Mouse (Mus musculus): ENCODE data around the gene 1700020N01Rik. TPM values are rescaled to one million over a fixed set of nuclear protein-coding genes. Genes with fewer than 3 reads are reported as not detected.
A peak's percentile ranks its signal among the peaks of the same experiment; 100 is the strongest.

1700020N01Rik gene
- total RNA-seq, 2 experiments from 2014 or later: not detected

DNA sequence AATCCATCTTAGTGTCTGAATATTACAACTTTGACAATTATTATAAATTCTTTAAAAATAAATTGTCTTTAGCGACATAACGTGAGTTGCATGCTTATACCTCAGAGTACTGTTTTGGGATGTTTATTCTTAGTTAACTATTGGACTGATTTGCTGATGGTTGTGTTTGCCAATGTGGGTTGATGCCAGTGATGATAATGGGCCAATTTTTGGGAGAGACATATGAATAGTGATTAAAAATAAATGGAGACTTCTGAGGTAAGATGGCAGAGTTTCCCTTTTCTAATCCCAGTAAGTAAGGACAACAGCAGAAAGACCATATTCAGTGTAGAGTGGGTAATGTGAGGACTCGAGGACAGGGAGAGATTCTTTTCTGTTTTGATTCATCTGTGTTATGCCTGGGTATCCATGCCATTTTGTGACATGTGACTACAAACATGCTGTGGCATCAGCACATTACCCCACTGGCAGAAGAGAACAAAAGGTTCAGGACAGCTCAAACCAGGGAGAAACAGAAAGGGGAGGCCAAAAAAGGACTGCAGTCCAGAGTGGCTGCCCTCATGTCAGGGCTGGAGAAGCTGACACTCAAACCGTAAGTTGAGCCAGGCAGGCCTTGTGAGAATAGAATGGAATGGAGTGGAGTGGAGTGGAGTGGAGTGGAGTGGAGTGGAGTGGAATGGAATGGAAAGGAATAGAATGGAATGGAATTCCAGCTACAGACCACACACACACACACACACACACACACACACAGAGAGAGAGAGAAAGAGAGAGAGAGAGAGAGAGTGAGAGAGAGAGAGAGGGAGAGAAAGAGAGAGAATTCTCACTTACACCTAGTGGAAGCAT is 4.7 kb upstream of the 1700020N01Rik start:
- no peak for DNase-seq (ENCODE audit: low spot score in 2 of 2)
- intact Hi-C loops (cut with DNase I): no loop called here

DNA sequence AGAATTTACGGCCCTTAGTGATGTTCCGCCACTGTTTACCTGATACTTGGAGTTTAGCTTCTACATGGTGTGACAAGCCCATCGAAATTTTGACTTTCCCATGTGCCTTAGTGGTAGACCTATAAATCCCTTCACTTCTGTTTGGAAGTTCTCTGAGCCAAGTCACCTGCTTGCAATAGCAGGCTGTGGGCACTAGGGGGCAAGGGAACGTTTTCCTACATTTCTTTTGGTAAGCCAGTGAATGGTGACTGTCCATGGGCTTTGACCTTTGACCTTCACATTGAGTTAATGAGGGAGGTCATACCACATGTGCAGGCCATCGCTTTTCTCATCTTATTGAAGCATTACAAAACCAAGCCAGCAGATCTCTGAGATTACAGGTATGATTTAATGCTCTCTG is 8.0 kb downstream of the 1700020N01Rik start:
- peak; percentile 45 to 66 for DNase-seq (ENCODE audit: low spot score in 2 of 2)
- intact Hi-C loops (cut with DNase I): loop anchor here (5.0 kb wide), 3 partner anchors 134 to 391 kb away; partner anchors contain the start of gene Sgk1

DNA sequence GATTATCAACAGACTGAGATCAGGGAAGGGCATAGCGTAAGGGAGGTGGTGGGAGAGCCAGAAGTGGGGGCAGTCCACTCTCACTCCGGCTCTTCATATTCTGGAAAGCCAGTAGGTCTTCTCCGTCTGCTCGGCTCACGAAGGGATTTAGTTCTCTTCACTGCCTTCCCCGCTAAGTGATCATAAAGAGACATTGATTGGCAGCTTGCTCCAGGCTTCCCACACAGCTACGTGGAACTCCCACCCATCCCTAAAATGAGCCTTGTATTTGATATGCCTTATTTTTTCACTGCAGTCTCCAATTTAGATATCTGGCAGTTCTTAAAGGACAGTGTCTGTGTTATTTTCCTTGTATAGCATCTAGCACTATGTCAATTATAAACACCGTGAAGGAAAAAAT is 11.5 kb downstream of the 1700020N01Rik start:
- DNase-seq (ENCODE audit: low spot score in 2 of 2): no peak
- intact Hi-C loops (cut with DNase I): loop anchor here (5.0 kb wide), 3 partner anchors 137 to 388 kb away; partner anchors contain the start of gene Sgk1

DNA sequence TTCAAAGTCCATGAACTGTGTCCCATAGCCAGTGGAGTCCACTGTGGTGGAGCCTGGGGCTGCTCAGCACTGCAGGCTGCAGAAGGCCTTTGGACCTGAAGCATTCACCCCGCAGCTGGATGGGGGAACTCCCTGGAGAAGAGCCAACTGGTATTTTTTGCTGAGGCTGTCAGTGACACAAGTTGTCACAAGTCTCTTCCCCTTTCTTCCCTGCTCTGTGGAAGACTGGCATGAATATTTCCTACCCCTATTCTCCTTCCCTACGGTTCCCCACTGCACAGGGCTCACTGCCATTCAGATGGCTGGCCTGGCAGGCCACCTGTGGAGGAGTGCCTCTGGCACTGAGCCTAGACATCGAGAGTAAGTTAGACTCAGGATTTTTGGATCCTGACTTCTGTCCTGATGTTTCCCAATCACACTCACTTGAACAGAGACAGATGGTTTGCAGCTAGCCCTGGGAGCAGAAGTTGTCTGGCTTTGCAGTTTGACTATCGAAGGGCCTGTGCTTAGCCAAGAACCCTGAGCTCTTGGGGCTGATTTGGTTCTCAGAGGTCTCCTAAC is 12.1 kb downstream of the 1700020N01Rik start:
- peak; percentile 58 to 70 for DNase-seq (ENCODE audit: low spot score in 2 of 2)
- intact Hi-C loops (cut with DNase I): no loop called here

DNA sequence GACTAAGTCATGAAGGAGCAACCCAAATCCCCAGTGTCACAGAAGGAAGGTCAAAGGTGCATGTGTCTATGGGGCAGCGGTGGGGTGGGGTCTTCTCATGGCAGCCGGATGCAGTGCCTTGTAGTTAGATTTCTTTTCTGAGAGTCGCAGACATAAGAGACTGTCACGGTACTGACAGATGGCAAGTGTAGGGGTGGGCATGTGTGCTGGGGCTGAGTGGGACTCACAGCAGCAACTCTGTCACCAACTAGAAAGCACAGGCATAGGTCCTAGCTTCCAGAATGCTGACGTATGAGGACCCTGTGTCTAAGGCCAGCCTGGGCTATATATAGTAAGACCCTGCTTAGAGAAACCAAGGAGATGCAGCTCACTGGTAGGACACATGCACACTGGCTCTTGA is 12.7 kb downstream of the 1700020N01Rik start:
- DNase-seq (ENCODE audit: low spot score in 2 of 2): peak; percentile 58 to 79
- intact Hi-C loops (cut with DNase I): no loop called here

DNA sequence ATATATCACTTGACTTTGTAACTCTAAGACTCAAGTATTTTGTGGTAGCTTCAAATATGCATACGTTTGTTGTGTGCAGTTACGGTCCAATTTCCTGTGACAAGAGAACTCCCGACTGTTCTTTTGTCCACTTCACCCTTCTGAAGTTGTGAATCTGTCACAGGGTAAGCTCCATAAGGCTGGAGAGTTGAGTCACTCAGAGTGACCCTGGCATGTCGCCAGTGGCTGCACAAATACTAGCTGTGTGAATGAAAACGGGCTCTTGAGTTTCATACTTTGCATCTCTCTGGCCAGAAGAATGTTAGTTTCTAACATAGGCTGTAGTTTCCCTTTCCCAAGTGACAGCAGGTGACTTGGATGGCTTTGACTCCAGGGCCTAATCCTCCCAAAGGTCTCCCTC is 14.0 kb downstream of the 1700020N01Rik start:
- intact Hi-C loops (cut with DNase I): no loop called here
- DNase-seq (ENCODE audit: low spot score in 2 of 2): no peak

DNA sequence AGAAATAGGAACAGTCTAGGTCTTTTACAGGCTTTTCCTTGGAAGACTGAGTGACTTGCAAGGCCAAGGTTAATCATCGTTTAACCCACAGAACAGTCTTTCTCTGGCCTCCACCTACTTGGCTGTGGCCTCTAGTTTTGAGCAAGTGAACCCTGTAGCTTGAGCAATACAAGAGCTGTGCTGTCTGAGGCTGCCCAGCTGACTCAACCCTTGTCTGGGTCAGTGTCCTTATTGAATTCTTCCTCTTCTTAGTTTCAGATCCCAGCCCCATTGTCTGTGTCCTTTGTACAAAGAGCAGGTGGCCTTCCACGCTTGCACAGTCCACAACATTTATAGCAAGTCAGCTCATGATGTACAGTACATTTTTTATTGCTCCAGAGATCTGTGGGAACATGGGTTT is 16.6 kb downstream of the 1700020N01Rik start:
- DNase-seq (ENCODE audit: low spot score in 2 of 2): peak in 1 of 2 experiments; percentile 52
- intact Hi-C loops (cut with DNase I): no loop called here

DNA sequence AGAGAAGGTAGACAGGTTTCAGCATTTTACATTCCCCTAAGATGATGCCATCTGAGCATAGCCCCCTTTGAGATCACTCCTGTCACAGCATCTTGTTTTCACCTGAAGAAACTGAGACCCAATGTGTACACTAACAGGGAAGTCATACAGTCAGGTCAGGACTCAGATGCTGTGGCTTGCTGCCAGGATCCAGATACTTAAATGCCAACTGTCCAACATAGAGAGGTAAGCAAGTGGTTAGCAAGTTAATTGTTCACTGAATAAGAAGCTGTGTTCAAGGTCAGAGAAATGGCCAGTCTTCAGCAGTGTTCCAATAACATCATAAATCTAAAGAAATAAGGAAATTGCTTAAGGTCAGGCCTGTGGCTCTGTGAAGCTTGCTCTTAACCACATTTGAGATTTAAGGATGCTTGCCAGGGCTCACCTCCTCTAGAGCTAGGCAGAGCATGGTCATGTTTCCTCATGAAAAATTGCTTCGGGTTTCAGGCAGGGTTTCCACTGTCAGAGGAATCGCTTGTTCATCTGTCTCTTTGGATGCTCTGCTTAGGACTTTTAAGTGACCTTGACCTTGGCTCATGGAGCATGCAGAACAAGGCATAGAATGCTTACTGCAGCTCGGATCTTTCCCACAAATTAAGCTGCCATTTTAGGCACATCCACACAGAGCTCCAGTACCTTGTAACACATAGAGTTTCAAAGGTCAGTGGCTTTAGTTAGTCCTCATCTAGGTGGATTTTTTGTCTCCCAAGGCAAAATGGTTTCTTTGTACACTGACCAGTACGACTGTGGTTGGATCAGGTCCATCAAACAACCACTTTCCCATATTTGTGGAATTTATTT is 20.3 kb downstream of the 1700020N01Rik start:
- intact Hi-C loops (cut with DNase I): no loop called here
- DNase-seq (ENCODE audit: low spot score in 2 of 2): no peak

DNA sequence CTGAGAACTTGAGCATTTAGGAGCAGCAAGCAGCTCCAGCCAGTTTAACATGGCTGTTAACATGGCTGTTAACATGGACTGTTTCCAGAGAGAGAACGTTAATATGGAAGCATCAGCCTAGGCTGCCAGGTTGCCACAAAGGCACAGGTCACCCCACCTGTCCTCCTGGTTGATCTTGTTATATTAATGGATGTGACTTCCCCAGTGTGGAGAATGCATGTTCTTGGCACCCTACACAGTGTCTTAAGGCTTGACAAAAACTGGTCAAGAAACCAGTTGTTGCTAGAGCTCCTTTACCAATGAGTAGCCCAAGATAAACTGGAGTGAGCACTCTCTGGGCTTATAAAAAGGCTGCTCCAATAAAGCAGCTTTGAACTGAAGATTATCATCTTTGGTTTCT is 21.6 kb downstream of the 1700020N01Rik start:
- intact Hi-C loops (cut with DNase I): no loop called here
- no peak for DNase-seq (ENCODE audit: low spot score in 2 of 2)

DNA sequence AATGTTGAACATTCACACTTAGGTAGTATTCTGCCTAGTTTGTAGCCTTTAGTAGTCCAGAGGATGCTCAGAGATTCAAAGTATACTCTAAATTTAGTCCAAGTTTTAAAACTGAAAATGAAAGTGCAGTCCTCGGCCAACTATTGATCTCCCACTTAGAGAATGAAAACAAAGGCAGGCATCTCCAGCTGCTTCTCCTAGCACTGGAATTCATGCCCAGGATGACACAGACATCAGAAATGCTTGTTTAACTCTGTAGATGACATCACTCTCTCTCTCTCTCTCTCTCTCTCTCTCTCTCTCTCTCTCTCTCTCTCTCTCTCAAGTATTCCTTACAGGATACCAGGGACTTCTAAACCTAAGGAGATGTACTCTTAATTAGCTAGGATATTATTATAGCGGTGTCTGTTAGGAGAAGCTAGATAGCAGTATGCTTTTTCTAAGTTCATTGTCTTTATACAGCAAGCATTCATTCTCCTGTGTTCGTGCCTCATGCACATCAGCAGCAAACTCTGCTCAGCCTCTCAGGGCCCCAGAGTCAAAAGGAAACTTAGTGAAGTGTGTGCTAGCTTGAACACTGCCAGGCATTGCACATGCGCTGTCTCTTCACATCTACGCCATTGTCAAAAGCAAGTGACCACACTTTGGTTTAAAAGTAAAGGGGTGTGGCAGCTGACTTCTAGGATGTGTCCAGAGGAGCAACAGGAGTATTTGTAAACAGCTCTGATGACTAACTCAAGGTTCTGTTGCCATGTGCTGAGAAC is 26.0 kb downstream of the 1700020N01Rik start:
- intact Hi-C loops (cut with DNase I): no loop called here
- DNase-seq (ENCODE audit: low spot score in 2 of 2): no peak

DNA sequence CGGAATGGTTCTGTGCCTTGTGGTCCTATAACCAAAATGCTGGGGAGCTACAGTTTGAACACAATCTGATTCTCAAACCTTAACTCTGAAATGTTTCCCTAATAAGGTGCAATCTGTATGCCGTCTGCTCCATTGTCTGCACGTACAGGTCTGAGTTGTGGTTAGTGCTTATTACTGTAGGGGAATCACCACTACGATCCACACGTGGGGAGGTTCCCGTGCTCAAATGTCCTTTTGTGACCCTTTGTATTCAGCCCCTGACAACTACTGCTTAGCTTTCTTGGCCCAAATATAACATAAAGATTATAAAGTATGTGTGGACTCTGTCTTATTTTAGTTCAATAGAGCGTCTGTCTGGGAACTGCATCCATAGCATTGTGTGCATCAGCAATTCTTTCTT is 29.1 kb downstream of the 1700020N01Rik start:
- intact Hi-C loops (cut with DNase I): no loop called here
- no peak for DNase-seq (ENCODE audit: low spot score in 2 of 2)

DNA sequence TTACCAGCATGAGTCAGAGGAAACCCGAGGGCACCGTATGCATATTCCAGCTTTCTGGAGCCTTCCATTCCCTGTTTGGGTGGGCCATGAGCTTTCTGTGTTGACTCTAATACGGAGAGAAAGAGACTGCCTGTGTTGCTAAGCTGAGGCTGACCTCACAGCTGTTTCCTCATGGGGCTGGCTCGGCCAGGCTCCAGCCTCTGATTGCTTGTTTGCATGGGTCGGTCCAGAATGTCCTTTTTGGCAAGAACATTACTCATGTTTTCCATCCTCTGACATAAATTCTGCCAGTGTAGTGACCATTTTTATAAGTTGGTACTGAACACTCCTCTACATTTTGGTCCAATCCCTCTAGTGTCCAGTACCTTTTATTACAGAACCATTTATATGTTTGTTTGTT is 35.6 kb downstream of the 1700020N01Rik start:
- peak in 1 of 2 experiments; percentile 34 for DNase-seq (ENCODE audit: low spot score in 2 of 2)
- intact Hi-C loops (cut with DNase I): no loop called here

DNA sequence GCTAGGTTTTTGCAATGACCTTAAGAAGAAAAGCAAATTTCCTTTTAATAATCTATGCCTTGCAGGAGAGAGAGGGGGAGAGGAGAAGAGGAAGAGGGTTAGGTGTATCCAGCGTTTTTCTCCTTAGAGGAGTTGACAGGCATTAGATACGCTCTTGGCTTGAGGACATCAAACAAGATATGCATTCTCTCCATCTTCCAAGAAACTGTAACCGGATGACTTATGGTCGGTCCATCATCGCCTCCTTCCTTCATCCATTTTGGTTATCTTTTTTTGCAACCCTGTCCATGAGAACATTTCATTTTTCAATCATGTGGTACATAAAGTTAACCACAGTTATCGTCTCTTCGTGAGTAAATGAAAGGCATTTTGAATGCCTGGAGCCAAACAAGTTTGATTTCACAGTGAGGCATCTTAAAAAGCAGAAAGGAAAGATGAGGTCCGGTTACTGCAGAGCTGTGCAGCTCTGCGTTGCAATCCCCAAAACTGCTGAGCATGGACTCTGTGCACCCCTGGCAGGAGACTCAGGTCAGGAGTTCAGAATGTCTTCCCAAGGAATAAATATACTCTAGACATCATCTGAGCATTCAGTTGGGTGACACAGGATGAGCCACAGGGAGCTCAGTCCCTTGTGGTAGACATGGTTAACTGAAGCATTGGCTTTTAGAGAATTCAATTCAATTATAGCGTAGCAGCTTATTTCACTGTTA is 36.2 kb downstream of the 1700020N01Rik start:
- intact Hi-C loops (cut with DNase I): no loop called here
- DNase-seq (ENCODE audit: low spot score in 2 of 2): no peak

DNA sequence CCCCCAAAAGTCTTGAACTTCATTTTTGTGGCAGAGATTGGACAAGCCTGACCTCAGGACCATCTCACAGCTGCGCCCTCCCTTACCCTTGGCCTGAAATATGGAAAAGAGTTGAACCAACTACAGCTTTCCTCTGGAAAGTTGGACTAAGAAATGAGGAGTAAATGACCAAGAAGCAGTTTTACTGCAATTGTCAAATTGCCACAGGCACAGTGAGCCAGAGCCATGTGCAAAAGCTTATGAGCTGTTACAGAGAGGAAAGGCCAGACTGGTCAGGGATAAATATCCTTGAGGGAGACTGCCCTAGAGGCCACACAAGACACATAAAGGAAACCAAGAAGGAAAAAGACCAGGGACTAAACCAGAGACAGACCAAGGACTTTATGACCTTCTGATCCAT is 38.5 kb downstream of the 1700020N01Rik start:
- intact Hi-C loops (cut with DNase I): no loop called here
- no peak for DNase-seq (ENCODE audit: low spot score in 2 of 2)

DNA sequence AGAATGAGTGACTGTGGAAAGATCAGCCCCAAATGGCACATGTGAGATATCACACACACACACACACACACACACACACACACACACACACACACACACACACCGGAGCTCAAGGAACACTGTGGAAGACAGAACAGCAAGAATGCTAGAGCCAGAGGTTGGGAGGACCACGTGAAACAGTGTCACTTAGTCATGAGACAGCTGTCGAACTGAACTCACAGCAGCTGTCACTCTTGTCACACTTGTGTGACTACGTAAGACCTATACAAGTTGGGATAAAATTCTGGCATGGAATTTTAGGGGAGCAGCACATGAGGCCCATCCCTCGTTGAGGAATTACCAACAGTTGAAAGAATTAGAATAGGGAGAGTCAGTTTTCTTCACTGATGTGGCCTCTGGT is 39.7 kb downstream of the 1700020N01Rik start:
- DNase-seq (ENCODE audit: low spot score in 2 of 2): no peak
- intact Hi-C loops (cut with DNase I): no loop called here

DNA sequence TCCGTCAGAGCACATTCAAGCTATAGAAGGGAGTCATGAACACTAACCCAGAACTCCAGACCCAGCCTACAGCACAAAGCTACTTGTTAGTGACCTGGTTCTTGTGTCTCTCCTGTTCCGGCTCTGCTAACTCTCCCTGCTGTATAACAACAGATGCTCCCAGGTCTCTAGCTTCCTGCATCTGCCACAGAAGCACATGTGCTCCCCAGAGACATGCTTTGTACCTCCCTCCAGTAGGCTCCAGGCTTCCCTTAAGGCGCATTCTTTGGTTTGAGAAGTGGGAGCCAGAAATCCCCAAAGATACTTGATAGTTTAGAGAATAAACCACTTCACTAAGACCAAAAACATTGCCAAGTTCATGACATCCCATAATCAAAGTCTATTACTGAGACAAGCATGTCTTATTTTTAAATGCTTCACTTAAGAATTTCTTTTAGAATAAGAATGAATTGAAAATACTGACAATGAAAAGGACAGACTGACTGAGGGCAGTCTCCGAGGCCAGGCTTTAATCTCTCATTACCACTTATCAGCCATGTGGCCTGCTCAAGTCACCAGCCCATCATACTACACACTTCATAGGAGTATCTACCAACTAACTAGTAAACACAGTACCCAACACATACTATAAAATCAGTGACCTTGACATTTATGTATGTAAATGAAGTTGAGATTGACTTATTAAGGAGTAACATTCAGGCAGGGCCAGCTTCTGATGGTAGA is 43.2 kb downstream of the 1700020N01Rik start:
- DNase-seq (ENCODE audit: low spot score in 2 of 2): no peak
- intact Hi-C loops (cut with DNase I): no loop called here

DNA sequence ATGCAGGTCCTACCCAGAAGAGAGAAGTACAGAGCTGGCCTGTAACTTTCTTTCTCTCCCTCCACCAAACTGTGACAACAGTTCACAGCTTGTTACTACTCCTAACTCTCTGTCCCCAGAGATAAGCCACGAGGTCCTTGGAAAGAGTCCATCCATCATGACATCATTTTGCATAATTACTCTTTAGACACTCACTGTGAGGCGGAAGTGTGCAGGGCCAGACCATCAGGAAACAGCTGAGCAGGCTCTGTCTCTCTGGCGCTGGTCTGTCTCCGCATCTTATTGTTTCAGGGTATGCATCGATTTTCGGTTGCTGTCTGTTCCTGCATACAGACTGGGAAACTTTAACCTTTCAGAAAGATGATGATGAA is 43.8 kb downstream of the 1700020N01Rik start:
- intact Hi-C loops (cut with DNase I): no loop called here
- DNase-seq (ENCODE audit: low spot score in 2 of 2): peak; percentile 43 to 54

DNA sequence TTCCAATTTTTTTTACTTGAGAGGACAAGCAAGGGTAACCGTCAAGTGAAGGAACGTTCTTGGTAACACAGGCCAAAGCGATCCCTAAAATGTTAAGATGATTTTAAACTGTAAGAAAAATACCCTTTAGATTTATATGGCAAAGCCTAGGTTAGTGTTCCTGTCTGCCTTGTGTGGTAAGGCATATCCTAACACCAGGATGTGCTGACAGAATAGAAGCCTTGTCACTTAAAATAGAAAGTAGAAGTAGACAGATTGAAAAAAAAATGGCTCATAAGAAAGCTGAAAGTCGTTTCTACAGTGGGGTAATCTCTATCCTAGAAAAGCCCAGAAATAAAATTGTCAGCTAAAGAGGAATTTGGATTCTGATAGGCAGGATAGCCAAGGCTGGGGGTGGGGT is 58.4 kb downstream of the 1700020N01Rik start:
- intact Hi-C loops (cut with DNase I): loop anchor here (5.0 kb wide), 1 partner anchor 131 kb away; no protein-coding TSS in a partner anchor
- no peak for DNase-seq (ENCODE audit: low spot score in 2 of 2)
